Mouse (Mus musculus) retina, embryonic 14.5 days (tissue): ENCODE data around the gene Tnfsf10.

Experiments
- DNase-seq: peaks from one replicate; pipeline ENCODE4 v3.0.0-alpha.2; 2015; ENCODE audit warnings: low spot score

The Tnfsf10 gene

DNA sequence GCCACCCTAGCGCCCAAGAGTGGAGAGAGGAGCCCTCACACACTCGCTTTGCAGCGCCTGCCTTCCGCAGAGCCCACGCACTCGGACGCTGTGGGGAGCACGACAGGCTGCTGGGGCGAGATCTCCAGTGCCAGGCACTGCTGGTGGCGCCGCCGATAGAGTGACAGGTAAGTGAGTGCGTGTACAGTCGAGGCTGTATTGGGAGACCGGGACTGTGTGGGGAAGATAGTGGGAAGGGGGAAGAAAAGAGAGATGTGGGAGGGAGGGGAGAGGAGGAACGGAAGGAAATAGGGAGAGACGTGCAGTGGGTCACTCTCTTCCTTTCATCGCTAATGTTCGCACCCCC, 54.4 kb downstream of the Tnfsf10 start, which contains the start of gene Ghsr:
Gene Ghsr (plus strand): TSS at position 76 of the 346 bp plus-strand sequence.
- peak; percentile 34 for DNase-seq

DNA sequence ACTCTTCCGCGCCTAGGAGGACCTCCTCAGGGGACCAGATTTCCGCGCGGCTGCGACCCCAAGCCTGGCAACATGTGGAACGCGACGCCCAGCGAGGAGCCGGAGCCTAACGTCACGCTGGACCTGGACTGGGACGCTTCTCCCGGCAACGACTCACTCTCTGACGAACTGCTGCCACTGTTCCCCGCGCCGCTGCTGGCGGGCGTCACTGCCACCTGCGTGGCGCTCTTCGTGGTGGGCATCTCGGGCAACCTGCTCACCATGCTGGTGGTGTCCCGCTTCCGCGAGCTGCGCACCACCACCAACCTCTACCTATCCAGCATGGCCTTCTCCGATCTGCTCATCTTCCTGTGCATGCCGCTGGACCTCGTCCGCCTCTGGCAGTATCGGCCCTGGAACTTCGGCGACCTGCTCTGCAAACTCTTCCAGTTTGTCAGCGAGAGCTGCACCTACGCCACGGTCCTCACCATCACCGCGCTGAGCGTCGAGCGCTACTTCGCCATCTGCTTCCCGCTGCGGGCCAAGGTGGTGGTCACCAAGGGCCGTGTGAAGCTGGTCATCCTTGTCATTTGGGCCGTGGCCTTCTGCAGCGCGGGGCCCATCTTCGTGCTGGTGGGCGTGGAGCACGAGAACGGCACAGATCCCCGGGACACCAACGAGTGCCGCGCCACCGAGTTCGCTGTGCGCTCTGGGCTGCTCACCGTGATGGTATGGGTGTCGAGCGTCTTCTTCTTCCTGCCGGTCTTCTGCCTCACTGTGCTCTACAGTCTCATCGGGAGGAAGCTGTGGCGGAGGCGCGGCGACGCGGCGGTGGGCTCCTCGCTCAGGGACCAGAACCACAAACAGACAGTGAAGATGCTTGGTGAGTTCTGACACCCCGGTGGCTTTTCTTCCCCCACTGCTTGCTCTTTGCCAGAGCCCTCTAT, 55.2 kb downstream of the Tnfsf10 start:
- DNase-seq, result peak; percentile 27

- no peak for DNase-seq
Observed at GRCm38 (mm10) chr3:27374396-27374795, 57.6 kb downstream of the Tnfsf10 start.

DNA sequence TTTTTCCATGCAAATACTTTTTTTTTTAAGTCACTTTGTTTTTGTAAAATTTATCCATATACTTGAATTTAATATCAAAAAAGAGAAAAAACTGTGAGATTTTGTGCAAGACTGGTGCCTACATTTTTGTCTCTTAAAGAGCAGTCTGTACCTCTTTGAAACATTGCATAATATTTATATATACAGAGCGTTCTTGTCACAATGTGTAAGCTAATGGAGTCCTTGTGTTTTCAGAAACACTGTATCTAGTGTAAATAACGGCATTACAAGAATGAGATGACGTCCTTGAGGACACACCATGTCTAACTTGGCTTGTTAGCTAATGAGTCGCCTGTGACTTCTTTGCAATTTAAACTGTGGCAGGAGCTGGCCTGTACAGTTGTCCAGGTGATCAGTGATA, 61.1 kb downstream of the Tnfsf10 start:
- no peak for DNase-seq

- DNase-seq, result no peak
Observed at GRCm38 (mm10) chr3:27384836-27385235, 68.0 kb downstream of the Tnfsf10 start.

DNA sequence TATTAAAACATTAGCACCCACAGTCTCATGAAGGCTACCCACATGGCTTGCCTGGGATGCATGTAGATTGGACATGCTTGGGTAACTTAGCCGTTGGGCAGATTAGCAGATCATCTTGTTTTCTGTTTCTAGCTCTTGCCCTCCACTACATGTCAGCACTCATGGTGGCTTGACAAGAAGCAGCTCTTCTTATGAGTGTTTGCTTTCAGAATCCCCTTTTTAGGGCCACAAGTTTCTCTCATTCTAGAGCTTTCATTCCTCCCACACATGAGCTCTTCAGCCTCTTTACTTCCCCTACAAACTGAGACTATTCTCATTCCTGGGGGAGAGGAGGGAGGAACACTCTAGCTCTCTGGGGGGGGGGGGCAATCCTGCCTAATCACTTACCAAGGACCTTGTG, 73.1 kb downstream of the Tnfsf10 start:
- DNase-seq, result no peak
